Mouse (Mus musculus): ENCODE measurements at regions not wholly inside any gene's neighbourhood (a gene's known extent, or its start where the extent isn't known, plus 50 kb on each side); places are given as distances from the start of the nearest gene placed in this dataset.

DNA sequence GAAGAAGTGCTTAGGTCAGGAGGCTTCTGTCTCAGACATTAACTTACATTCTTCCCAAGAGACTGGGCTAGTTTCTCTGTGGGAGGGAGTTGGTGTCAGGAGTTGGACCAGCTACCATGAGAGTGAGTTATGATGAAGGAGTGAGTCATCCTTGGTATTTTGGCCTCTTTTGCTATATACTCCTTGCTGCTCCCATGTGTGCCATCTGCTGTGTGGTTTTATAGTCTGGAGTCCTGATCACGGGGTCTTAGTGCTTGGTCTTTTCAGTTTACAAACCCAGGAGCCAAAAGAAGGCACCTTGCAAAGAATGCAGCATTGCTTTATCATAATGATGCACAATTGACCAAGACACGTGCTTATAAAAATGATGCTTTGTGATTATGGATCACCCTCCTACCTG, 56.6 kb downstream of the Zfp503 start:
- DNase-seq (ENCODE audit: low spot score), result peak; percentile 8

GRCm38 (mm10) chr14:21931944-21932343, 57.5 kb downstream of the Zfp503 start:
- DNase-seq (ENCODE audit: low spot score), result no peak

DNA sequence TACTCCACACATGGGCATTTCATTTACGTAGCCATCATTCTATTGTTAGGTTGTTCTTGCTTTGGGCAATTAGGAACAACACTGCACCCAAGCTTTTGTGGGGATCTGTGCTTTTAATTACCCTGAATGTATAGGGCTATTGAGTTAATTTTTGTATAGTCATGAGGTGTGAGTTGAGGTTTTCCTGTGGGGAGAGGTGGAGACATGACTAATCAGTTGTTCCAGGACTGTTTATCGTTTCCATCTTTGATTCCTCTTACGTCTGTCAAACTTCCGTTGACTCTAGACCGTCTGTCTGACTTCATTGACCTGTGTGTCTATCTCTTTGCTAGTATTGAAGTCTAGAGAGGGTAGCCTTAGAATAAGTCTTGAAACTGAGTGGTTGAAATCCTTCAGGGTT, 60.4 kb downstream of the Zfp503 start:
- DNase-seq (ENCODE audit: low spot score), result no peak

DNA sequence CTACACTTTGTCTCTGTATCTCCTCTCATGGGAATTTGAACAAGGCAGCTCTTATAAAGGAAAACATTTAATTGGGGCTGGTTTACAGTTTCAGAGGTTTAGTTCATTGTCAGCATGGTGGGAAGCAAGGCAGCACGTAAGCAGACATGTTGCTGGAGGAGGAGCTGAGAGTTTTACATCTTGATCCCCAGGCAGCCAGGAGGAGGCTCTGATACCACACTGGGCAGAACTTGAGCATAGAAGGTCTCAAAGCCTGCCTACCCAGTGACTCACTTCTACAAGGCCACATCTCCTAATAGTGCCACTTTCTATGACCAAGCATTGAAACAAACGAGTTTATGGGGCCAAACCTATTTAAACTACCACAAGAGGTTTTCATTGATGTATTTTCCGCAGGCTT, 67.9 kb upstream of the Comtd1 start:
- no peak for DNase-seq (ENCODE audit: low spot score)

DNA sequence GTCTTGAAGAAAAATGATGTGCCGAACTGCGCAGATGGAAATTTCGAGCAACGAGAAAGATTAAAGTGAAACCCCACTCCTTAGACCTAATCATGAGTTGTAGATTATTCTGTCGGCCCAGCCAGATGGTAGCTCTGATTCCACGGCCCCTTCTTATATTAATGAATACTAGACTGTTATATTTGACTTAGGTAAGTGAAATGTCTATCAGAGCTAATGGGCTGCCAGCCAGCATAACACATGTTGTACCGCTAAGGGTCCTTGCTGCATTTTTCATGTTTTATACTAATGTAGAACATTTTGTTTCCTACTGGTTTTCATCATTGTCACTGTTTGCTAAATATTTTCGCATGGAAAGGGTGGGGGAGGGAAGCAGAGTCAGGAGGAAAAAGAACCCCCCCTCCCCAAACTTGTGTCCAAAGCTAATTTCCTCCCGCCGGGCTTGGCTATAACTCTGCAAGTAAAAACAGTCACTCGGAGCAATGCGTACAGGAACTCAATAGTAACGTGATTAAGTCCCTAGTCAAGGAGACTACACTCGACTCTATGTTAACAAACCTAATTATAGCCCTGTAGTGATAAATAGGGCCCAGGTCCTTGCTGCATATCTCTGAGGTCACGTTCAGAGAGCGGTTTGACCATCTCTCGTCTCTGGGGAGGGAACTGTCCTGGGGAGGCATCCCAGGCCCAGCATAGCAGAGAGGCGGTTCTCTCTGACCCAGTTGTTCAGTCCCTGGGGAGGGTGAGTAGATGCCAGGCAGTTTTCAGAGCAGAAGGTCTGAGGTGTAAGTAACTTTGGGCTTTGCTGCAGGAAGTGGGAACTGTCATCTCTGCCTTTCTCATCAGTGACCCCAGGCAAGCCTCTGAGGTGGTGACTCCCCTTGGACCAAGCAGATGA, 56.0 kb upstream of the Comtd1 start:
- peak; percentile 20 for DNase-seq (ENCODE audit: low spot score)

DNA sequence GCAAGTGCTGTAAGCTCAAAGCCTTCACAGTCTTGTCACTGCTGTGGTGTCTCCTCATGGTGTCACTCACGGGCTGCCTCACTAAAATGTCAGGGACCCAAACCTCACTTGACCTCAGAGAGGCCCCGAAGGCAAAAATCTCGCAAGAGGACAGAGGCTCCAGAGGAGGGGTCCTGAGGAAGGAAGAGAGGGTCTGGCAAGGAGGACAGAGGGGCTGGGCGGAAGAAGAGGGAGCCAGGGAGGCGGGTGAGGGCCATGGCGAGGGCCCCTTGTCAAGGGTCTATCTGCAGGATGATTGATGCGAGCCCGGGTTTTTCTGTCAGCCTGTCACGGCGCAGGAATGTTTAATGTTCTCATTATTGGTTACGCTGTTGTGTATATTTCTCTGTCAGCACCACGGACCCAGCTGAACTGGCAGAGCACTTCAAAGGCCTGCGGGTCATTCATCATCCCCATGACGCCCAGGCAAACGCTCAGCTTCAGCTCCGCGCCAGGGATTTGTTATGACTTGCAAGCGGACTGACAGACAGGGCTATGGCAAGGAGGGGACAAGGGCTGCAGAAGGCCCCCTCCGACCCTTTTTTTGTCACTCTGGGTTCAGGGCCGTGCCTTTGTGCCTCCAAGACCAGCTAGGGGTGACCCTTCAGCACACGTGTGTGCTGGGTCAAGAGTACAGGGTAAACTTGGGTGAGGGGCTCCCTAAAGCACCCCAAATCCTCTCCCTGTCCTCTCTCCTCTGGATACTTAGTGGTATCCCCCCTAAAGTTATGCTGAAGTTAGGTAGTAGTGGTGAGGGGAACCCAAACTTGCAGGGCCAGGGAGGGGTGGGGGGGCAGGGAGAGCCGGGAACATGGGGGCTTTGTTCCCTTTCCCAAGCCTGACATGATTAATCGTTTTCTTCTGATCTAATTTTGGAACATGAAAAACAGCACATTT, 55.1 kb upstream of the Comtd1 start:
- DNase-seq (ENCODE audit: low spot score), result no peak

DNA sequence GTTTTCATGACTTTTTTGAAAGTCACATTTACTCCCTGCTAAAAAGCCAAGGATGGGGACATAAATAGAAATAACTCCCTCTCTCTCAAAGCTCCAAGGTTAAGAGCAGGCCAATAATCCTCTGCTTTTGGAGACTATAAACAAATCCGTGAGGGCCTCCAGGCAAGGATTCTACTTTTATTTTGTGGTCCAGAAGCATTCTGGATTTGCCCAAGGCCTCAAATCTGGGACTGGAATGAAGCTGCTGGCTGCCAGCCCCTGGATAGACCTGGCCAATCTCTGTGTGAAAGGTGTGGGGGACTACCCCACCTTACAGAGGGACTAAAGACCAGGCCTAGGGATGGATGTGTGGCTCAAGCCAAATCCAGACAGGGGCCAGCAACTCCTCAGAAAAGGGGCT, 54.1 kb upstream of the Comtd1 start:
- DNase-seq (ENCODE audit: low spot score), result no peak

DNA sequence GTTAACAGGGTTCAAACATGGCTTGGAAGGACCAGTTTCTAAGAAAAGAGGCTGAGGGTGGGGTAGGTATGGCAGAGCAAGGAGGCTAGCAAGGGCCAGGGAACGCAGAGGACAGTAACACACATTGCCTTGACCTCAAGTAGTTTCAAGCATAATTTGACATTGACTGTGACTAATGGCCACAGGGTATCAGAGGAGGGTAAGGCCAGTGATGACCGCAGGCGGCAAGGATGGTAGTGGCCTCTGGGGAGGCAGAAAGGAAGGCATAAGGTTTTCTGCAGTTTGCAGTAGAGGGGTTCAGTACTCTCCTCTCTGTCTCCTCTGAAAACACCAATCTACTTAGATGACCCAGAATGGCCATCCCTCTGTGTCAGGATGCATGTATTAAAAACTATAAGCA, 53.7 kb upstream of the Comtd1 start:
- no peak for DNase-seq (ENCODE audit: low spot score)

DNA sequence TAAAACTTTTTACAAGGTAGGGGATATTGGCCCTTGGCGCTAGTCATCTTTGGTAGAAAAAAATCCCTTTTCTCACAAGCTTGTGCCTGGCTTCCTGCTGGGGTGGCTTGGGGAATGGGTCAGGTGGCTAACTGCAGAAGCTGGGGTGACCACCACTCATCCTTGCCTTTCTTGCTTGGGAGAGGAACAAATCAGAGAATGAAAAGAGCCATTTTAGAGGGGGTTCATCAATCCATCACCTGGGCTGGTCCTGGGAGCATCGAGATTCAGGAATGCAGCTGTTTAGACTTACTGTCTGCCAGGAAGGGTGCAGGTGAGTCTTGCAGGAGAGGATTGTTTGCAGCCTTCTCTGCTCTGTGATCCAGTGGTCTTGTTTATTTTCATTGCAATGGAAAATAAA, 52.2 kb upstream of the Comtd1 start:
- no peak for DNase-seq (ENCODE audit: low spot score)

- no peak for DNase-seq (ENCODE audit: low spot score)
Observed at GRCm38 (mm10) chr14:21900516-21900915, 51.7 kb upstream of the Comtd1 start.
